16 mouse cellular contexts compared by ENCODE assay signal in genomic region chr6:99425044-99425443, GRCm38 (mm10).
A peak's percentile ranks its signal among the peaks of the same experiment; 100 is the strongest.
DNase-seq lines count a peak whose midpoint lies in the region; ATAC-seq lines count a peak whose summit lies in the region.
"Had no signal": no experiment of that assay in that cellular context is flagged by ENCODE, and none has a peak within 500 bp of the region (broad histone marks: within the 10 kb centered on the region; RNA-seq: fewer than 3 reads in every experiment).

No protein-coding gene starts in this region.

- ATAC-seq in common myeloid progenitor, adult 5-6 weeks (replicated peaks; ENCODE audit: low read depth, poor library complexity, severe bottlenecking) = peak; percentile 32; the same call in 1 of the 2 replicates
- ATAC-seq in megakaryocyte-erythroid progenitor cell, adult 5-6 weeks (replicated peaks; ENCODE audit: low FRiP score, low TSS enrichment, poor library complexity, severe bottlenecking) = peak; percentile 50; the same call in 1 of the 2 replicates
- no peak for ATAC-seq in activated CD4-positive, CD25-positive, alpha-beta regulatory T cell, adult 4 months
- ATAC-seq: Patski had no signal

- DNase-seq in heart, postnatal 4 days = peak; percentile 39
- DNase-seq in heart, adult 8-10 months (ENCODE audit: low spot score) = no peak
- peak; percentile 62 for DNase-seq in lung, postnatal 10 days
- DNase-seq in lung, adult 18-20 months = no peak
- no peak for DNase-seq in yolk sac, embryonic 10.5 days (ENCODE audit: low spot score)
- DNase-seq: adrenal gland, postnatal 14 days; cerebellum, adult 11 months; cerebellum, postnatal 25 days; gastrocnemius, postnatal 36 days; kidney, adult 11 months; layer of hippocampus, adult 9-11 months; thymus, adult 2 months had no signal

Comparison
In these comparisons a context has a peak if more than half of its experiments do, and no peak if none do; other contexts are left out.
1. DNase-seq: peak in heart, postnatal 4 days (single experiment) and lung, postnatal 10 days (single experiment); none in heart, adult 8-10 months (single experiment), lung, adult 18-20 months (0 of 2) and yolk sac, embryonic 10.5 days (single experiment).